Mouse (Mus musculus): ENCODE data around the gene Kcns1.

Gene Kcns1

GRCm38 (mm10) chr2:164126533-164126955, 44.4 kb downstream of the Kcns1 start:
- DNase-seq (ENCODE audit: extremely low spot score, low spot score), result no peak

- no peak for DNase-seq (ENCODE audit: extremely low spot score, low spot score)
These were observed 47.6 kb downstream of the Kcns1 start for GRCm38 (mm10) chr2:164123169-164123766.

GRCm38 (mm10) chr2:164119503-164119902, 51.4 kb downstream of the Kcns1 start:
- no peak for DNase-seq (ENCODE audit: extremely low spot score, low spot score)

GRCm38 (mm10) chr2:164115531-164115930, 55.4 kb downstream of the Kcns1 start:
- DNase-seq (ENCODE audit: extremely low spot score, low spot score), result no peak

GRCm38 (mm10) chr2:164114051-164114450, 56.9 kb downstream of the Kcns1 start:
- no peak for DNase-seq (ENCODE audit: extremely low spot score, low spot score)
